Mouse (Mus musculus) left cerebral cortex, postnatal 10 days (tissue): ENCODE data around the gene Insig1. TPM values are rescaled to one million over a fixed set of nuclear protein-coding genes. Genes with fewer than 3 reads are reported as not detected.
A peak's percentile ranks its signal among the peaks of the same experiment; 100 is the strongest.

Experiments
- DNase-seq, 2 experiments: peaks; one replicate each; pipeline ENCODE4 v3.0.0; 2021 to 2022; ENCODE audit warnings: low spot score in 2 of 2, mixed read lengths in 1 of 2; ENCODE audit errors: extremely low spot score in 1 of 2
- intact Hi-C: fragments of 180-260 bp; cut with DNase I; formaldehyde crosslinking; loops from one replicate; pipeline ENCODE4 v1.15.1; 2025
- total RNA-seq, 2 experiments: library from RNA; stranded (reverse); gene quantifications; 2 replicates each; pipeline ENCODE4 v1.2.3; 2021

Insig1 gene
- total RNA-seq, 2 experiments from 2014 or later: 88.0 to 102 TPM

- no peak for DNase-seq
- intact Hi-C loops: no loop called here
Measured at GRCm38 (mm10) chr5:28060506-28060905, 10.7 kb upstream of the Insig1 start.

- intact Hi-C loops: no loop called here
- DNase-seq: peak; percentile 28 to 37
Measured at GRCm38 (mm10) chr5:28061011-28061410, 10.2 kb upstream of the Insig1 start.

GRCm38 (mm10) chr5:28063989-28064624 is 7.1 kb upstream of the Insig1 start:
- intact Hi-C loops: no loop called here

DNA sequence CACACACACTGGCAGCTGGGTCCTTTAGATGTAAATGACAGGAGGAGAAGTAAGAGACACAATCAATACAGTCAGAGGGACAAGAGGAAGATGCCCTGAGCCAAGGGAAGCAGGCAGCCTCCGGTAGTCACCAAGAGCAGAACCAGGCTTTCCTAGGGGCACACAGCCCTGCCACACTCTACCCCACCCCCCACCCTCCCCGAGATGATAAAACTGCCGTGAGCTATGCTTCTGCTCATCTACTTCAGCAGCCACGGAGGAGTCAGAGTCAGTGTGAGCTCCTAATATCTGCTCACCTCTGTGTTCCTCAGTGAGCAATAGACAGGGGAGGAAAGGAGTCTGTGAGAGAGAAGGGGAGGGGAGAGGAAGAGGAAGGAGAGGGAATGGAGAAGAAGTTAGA is 5.9 kb upstream of the Insig1 start:
- intact Hi-C loops: no loop called here
- no peak for DNase-seq

More at GRCm38 (mm10) chr5:28063989-28064624, 7.1 kb upstream of the Insig1 start:
- DNase-seq: no peak

- intact Hi-C loops: no loop called here
- no peak for DNase-seq
Measured at GRCm38 (mm10) chr5:28066311-28066710, 4.9 kb upstream of the Insig1 start.

GRCm38 (mm10) chr5:28070149-28070827 is 875 bp upstream of the Insig1 start:
- peak in 1 of 2 experiments; percentile 30 for DNase-seq
- intact Hi-C loops: loop anchor here (2.0 to 10.0 kb wide), 2 partner anchors 225 to 279 kb away; partner anchors contain the start of genes Htr5a and Paxip1

GRCm38 (mm10) chr5:28071456-28072223 is 477 bp downstream of the Insig1 start:
- intact Hi-C loops: loop anchor here (2.0 to 10.0 kb wide), 2 partner anchors 227 to 281 kb away; partner anchors contain the start of genes Htr5a and Paxip1
- peak; percentile 89 to 90 for DNase-seq

GRCm38 (mm10) chr5:28079431-28079830 is 8.3 kb downstream of the Insig1 start:
- no peak for DNase-seq
- intact Hi-C loops: loop anchor here (10.0 kb wide), 1 partner anchor 235 kb away; the partner anchor contains the start of gene Htr5a

GRCm38 (mm10) chr5:28081127-28081526 is 10.0 kb downstream of the Insig1 start:
- intact Hi-C loops: no loop called here
- no peak for DNase-seq

DNA sequence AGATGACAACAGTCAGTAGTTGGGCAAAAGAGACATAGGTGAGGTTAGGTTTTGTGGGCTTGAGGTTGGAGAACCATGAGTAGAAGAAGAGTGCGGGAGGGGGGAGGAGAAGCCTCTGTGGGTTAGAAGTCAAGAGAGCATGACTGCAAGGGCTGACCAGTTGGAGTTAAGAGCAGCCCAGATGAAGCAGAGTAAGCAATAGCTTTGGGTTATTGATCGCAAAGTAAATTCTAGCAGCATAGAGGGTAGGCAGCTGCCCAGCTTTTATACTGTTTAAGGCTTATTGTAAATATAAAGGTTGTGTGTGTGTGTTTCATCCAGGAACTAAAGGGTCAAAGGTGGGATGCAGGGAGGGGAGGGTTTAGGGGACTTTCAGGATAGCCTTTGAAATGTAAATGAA is 10.7 kb downstream of the Insig1 start:
- intact Hi-C loops: no loop called here
- DNase-seq: no peak

DNA sequence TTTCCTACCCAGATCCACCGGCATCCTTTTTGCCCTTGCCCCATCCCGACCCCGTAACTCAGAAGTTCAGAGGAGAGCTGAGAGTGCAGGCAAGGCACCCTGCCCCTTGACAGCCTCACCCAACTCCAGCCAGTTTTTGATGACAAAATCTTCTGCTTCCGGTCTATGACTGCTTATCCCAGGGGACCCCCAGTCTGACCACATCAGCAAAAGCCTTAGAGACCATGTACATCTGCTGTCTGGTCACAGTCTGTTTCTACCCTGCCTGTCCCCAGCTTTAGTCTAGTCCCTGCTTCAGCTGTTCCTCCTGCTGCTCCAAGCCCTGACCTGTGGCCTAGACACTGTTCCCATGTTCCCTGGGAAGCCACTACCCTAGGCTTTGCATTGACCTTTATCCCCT is 11.1 kb downstream of the Insig1 start:
- no peak for DNase-seq
- intact Hi-C loops: no loop called here

DNA sequence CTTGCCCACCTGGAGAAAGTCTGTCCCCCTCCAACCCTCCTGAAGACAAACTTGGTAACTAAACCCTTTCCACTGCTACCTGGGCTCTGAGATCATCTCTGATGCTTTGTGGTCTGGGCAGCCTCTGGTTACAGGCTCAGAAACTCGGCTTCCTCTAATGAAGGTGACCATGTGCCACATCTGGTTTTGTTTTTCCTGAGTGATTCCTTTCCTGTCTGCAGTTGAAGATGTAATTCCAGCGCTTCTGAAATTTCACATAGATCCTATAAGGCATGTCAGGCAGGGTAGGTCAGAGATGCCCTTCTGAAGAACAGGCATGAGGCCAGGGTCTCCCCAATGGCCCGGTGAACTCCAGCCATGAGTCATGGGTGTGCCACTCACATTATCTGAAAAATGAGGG is 11.6 kb downstream of the Insig1 start:
- intact Hi-C loops: no loop called here
- DNase-seq: no peak

- no peak for DNase-seq
- intact Hi-C loops: no loop called here
Measured at GRCm38 (mm10) chr5:28084743-28085142, 13.6 kb downstream of the Insig1 start.

- intact Hi-C loops: loop anchor here (5.0 to 10.0 kb wide), 3 partner anchors 93 to 298 kb away; partner anchors contain the start of gene Paxip1
Measured at GRCm38 (mm10) chr5:28090547-28090946, 19.4 kb downstream of the Insig1 start.

DNA sequence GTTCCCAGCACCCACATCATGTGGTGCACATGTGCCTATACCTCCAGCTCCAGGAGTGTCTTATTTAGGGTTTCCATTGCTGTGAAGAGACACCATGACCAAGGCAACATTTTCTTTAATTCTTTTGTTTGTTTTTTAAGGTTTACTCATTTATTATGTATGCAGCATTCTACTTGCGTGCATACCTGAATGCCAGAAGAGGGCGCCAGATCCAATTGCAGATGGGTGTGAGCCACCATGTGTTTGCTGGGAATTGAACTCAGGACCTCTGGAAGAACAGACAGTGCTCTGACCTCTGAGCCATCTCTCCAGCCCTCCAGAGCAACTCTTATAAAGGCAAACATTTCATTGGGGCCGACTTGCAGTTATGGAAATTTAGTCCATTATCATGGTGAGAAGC is 21.2 kb downstream of the Insig1 start:
- DNase-seq: no peak
- intact Hi-C loops: loop anchor here (5.0 to 10.0 kb wide), 3 partner anchors 95 to 300 kb away; partner anchors contain the start of gene Paxip1

More at GRCm38 (mm10) chr5:28090547-28090946, 19.4 kb downstream of the Insig1 start:
- no peak for DNase-seq

DNA sequence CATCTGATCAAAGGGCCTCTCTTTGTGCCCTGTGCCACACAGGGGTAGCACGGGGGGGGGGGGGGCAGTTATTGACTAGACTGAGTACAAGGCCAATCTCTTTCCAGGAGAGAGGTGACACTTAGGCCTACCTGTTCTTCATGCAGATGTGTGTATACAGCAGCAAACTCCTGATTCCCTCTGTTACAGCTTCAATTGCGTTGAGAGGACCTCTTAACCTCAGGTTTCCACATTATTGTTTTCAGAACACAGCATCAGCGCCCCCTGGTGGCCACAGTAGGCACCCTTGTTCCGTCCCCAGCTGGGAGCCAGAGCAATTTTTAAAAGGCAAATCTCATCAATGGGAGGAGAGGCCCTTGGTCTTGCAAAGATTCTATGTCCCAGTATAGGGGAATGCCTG is 22.7 kb downstream of the Insig1 start:
- peak; percentile 56 to 77 for DNase-seq
- intact Hi-C loops: loop anchor here (5.0 to 10.0 kb wide), 3 partner anchors 97 to 302 kb away; partner anchors contain the start of gene Paxip1

GRCm38 (mm10) chr5:28094393-28094792 is 23.2 kb downstream of the Insig1 start:
- DNase-seq: no peak
- intact Hi-C loops: loop anchor here (5.0 to 10.0 kb wide), 3 partner anchors 97 to 302 kb away; partner anchors contain the start of gene Paxip1

DNA sequence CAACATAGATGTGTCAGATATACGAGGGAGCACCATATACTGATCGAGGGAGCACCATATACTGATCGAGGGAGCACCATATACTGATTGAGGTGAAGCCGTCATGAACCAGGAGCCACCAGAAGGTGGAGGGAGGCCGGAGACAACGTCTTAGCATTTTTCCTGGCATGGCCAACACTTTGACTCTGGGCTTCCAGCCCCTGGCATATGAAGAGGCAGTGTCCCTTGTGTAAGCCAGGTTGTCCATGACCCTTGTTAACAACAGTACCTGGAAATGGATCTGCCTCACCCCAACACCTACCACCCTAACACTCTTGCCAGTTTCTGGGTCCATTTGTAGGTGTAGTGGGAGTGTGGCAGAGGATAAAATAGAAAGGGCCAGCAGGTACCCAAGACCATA is 23.7 kb downstream of the Insig1 start:
- no peak for DNase-seq

GRCm38 (mm10) chr5:28095671-28096070 is 24.5 kb downstream of the Insig1 start:
- DNase-seq: no peak
- intact Hi-C loops: loop anchor here (10.0 kb wide), 1 partner anchor 241 kb away; no protein-coding TSS in a partner anchor

More for the DNA sequence above, 23.7 kb downstream of the Insig1 start:
- intact Hi-C loops: loop anchor here (5.0 to 10.0 kb wide), 3 partner anchors 98 to 303 kb away; partner anchors contain the start of gene Paxip1
